Mouse (Mus musculus): ENCODE results near the gene Rplp2.

The Rplp2 gene

DNA sequence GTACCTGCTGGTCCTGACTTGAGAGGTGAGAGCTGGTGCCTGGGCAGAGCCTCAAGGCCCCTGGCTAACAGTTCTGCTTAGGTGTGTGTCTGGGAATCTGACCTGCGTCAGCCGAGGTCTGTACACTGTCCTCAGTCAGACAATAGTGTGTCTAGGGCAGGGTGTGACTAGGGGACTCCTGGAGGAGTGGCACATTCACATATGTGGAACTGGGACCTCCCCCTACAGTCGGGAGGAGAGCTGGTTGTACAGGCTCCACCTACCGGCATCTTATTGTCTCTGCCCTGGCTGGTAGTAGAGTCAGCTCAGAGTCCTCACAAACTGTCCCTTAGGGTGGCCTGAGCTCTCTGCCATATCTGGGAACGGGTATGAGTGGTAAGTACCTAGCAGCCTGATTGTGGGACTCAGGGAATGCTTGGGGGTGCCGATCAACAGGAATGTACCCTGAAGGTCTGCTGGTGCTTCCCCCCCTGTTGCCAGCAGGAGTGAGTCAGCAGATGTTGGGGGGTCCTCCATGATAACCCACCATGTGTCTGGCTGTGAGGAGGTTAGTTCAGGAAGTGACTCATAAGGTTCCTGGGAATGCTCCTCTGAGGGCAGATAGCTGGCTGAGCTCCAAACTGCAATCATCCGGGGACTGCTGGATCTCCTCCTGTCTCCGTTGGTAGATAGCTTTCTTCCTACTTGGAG, 21.5 kb downstream of the Rplp2 start:
- DNase-seq, result peak; percentile 82

DNA sequence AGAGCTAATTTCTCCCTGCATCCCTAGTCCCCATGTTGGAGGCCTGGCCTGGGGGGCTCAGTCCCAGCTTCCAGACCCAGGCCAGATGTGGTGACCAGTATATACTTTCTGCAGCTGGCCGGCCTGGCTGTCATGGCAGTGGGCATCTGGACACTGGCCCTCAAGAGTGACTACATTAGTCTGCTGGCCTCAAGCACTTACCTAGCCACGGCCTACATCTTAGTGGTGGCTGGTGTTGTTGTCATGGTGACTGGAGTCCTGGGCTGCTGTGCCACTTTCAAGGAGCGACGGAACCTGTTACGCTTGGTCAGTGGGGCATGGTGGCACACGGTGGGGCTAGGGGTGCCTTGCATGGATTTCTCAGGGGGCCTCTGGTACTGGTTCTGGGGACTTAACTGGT, 22.2 kb downstream of the Rplp2 start:
- peak in 1 of 2 experiments; percentile 52 for DNase-seq

DNA sequence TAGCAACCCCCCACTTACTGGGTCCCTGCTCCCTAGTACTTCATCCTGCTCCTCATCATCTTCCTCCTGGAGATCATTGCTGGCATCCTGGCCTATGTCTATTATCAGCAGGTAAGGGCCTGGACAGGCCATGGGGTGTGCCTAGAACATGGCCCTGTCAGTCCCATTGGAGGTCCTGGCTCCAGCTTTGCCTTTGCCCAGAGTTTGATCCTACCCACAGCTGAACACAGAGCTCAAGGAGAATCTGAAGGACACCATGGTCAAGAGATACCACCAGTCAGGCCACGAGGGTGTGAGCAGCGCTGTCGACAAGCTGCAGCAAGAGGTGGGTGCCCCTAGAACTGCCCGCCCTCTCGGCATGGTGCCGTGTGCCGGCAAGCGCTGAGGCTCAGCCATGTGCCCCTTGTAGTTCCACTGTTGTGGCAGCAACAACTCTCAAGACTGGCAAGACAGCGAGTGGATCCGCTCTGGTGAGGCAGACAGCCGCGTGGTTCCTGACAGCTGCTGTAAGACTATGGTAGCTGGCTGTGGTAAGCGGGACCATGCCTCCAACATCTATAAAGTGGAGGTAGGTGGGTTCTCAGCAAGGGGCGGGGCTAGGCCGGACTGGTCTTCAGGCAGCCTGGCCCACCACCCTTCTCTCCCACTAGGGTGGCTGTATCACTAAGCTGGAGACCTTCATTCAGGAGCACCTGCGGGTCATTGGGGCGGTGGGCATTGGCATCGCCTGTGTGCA, 22.9 kb downstream of the Rplp2 start:
- DNase-seq, result no peak

DNA sequence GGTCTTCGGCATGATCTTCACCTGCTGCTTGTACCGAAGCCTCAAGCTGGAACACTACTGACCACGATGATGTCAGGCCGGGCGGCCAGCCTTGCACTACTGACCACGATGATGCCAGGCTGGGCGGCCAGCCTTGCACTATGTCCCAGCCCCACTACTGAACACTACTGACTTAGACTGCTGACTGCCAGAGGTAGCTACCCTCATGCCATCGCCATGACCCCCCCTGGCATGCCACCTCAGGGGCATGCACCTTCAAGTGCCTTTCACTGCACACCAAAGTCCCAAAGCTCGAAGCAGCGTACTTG, 23.4 kb downstream of the Rplp2 start:
- DNase-seq, result no peak

DNA sequence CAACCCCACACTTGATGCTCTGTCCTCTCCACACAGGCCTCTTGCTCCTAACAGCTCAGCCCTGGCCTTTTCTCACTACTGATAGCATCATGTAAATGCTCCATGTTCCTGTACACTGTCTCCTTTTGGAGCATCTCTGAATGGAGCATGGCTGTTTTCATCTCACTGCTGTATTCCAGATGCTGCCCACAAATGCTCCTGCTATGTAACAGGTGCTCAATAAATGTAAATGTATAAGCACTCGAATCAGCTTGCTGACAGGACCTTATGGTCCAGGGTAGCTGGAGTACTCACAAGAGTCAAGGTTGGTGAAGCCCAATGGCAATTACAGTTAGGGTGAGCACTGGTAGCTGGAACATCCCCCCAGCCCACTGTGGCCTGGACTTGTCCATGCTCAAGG, 24.1 kb downstream of the Rplp2 start:
- DNase-seq, result no peak

DNA sequence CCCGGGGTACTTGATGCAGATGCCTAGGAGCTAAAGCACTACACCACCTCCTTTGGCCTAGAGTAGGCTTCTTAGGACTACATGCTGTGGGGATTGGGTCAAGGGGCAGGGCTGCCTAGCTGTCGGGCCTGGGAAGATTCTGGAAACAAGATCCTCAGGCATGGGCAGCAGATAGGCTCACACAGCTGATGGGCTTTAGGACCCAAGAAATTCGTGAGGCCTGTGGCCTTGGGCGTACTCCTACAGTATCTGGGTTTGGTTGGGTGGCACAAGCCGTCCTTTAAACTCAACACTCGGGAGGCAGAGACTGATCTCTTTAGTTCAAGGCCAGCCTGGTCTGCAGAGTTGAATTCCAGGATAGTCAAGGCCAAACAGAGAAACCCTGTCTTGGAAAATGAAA, 25.1 kb downstream of the Rplp2 start:
- DNase-seq, result no peak

DNA sequence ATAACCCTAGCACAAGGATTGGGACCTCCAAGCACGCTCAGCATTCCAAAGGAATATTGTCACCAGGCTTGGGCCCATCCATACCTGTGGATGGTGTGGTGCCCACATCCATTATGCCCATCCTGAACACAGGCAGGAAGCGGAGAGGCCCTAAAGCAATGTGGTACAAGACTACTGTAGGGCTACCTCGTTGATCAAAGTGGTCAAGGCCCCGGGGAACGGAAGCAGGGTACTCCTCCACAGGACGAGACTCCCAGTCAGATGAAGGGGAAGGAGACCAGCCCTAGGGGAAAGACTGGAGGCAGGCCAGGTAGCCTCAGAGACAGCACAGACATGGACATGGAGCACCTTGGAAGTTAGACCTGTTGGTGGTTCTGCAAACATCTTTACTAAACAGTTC, 25.6 kb downstream of the Rplp2 start:
- DNase-seq, result no peak

DNA sequence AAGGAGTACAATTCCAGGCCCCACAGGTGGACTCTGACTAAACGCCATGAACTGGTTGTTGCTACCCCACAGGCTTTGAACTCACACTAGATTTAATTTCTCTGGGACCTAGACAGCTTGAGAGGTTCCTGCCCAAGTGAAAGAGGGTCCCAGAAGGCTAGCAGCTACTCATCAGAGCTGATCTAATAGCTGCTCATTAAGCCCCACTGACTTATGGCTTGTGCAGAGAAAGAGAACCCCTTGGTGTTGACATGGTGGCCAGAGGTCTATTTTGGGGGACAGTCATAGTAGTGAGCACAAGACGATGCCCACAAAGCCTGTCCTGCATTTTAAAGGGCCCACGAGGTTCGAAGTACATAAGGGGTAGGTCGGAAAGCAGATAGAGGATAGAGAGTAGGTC, 27.0 kb downstream of the Rplp2 start:
- DNase-seq, result no peak

DNA sequence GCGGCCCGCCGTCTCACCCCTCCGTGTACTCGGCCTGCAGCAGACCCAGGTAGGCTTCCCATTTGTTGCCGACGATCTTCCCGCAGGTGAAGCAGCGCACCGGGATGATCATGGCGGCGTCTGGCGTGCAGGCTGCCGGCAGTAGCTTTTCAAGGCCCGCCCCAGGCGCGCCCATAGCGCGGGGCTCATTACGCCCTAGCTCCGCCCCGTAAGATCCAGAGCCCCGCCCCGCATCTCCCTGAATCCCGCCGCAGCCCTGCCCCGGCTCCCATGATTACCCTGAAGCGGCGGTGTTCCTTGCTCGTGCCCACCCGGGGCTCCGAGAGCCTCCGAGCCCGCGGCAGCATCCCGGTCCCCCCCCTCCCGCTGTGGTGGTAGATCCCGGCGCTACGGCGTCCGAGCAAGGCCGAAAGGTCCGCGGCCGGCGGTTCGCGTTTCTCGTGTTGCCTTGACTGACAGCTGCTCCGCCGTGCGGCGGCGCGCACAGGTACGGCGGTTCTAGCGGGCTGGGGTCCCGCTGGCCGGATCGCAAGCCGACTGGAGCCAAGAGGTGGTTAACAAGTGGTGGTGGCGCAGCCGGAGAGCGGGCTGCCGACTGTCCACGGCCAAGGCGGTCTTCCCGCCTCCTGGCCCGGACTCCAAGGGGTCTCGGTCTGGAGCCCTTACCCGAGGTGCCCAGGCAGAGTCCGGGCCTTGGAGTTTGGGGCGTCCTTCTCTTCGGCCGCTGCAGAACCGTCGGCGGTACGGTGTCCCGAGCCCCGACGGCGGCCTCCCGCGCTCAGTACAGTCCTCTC, 28.0 kb downstream of the Rplp2 start, which contains the start of the genes Polr2l and Tspan4:
Gene Polr2l, minus strand, starts transcription at position 122 of the 794 bp plus-strand sequence.
Gene Tspan4, plus strand, starts transcription at position 230 of the 794 bp plus-strand sequence.
- peak; percentile 88 to 93 for DNase-seq

DNA sequence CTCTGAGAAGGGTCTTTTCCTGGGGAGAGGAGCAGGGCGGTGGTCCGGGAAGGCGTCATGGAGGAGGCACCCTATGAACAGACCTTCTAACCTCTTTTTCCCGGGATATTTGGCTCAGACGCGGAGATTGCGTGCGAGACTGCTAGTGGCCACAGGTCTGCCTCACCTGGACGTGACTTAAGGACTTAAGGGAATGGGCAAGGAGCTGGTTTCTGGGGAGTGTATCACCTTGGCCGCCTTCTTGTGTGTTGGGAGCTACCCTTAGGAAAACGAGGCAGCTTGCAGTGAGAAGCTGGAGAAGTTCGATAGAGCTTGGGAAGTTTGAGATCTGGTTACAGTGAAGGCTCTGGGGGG, 28.6 kb downstream of the Rplp2 start:
- DNase-seq, result peak in 1 of 2 experiments; percentile 41

DNA sequence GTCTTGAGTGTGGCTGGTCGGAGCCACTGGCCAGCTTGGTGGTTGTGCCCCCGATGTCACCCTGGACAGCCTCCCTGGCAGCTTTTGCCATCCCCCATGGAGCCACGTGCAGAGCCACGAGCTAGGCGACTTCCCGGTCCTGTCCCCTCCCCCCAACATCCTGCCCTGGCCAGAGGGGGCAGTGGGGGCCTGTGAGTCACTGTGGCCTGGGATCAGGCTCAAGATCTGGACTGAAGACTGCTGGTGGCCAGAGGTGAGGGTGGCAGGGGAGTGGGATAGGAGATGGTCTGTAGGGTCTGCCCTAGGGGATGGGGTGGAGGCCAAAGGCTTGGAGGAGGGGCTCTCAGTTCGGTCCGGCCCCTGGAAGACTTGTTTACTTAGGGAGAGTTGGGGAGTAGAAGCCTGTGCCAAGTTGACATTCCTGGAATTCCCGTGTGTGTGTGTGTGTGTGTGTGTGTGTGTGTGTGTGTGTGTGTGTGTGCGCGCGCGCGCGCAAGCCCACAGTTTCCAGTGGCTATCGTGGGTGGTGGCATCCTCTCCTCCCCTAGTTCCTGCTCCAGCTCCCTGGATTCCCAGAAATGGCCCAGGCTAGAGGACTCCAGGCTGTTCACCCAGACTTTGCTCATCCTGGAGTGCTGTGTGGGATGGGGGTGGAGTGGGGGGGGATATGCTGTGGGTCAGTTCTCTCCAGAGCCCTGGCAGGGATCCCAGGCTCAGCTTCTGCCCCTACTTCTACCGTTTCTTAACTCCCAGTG, 29.2 kb downstream of the Rplp2 start:
- DNase-seq, result peak; percentile 96

DNA sequence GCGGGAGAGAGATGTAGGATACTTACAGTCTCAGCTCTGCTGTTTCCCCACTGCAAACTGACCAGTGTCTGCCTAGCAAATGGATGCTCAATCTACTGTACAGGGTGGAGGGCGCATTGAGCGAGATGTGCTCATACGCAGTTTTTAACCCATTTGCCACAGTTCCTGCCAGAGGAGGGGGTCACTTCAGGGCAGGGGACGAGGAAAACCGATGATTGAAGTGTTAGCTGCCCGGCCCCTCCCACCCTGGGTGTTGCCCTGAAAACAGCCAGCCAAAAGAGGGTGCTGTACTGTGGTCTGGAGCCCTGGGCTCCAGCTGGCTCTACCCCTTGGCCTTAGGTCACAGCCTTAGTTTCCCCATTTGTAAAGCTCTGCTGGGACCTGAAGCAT, 29.8 kb downstream of the Rplp2 start:
- DNase-seq, result peak in 1 of 2 experiments; percentile 67

DNA sequence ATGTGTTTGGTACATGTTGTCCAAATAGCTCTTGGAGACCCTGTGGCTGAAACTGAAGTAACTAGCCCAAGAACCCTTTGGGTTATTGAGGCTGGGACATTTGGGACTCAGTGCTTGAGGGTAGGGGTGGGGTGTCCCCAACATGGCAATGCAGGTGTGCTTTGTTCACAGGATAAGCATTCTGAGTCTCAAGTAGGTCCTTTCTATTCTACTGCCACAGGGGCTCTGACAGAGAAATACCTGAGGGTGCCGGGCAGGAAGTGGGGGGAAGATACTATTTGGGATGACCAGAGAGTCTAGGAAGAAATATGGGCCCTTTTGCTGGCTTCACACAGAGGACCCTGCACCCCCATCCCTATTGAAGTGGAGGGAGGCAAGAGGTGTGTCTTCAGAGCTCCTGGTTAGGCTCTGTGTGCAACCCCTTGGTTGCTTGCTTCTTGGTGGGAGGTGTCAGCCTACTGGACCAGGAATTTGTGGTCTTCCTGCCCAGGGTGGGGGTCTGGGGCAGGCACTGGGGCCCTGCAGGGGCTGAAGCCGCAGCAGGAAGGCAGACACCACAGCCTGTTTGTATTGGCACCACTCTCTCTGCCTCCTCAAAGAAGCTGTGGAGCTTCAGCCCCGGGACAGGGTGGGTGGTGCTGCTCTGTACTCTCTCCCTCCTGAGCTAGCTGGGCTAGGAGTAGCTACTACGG, 30.6 kb downstream of the Rplp2 start:
- DNase-seq, result no peak

DNA sequence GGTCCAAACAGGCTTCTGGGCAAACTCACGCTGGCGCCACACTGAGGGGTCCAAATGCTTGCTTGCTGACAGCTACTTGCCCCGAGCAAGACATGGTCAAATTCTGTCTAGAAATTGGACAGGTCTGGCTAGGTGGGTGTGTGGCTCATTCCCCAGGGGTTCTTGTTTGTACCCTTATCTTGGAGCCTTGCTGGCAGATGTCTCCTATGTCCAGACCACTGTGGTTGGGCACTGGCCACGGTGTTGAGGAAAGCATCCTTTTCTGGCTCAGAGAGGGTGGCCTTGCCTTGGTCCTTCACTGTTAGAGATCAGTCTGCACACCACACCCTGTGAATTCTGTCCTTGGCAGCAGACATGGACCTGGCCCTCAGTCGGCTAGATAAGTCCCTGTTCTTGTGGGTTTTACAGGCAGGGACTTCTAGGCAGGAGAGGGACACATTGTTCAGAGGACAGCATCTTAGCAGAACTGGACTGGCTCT, 31.1 kb downstream of the Rplp2 start:
- no peak for DNase-seq

DNA sequence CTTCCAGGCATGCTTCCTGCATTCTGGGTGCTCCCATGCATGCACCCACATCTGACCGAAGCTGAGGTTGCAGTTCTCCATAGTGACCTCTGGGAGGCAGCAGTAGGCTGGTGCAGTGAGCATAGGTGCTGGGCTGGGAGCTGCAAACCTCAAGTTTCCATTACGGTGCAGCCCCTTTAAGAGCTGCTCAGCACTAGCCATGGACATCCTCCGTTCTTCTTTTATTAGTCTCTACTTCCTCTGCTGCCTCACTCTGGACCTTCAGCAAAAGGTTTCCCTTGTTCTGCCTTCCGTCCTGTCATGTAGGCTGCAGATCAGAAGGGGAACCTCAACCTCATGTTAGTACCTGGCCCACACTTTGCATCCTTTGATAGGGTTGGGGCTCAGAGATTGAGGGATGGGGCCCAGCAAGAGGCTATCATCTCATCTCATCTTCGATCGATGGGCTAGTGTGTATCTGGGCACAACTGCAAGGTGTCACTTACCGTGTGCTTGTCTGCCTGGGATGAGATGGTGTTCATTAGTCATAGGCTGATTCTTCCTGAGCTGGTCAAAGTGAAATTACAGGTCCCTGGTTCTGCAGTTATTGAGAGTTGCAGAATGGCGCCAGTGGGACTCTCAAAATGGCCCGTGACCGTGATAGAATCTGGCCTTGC, 33.8 kb downstream of the Rplp2 start:
- peak; percentile 78 to 81 for DNase-seq

DNA sequence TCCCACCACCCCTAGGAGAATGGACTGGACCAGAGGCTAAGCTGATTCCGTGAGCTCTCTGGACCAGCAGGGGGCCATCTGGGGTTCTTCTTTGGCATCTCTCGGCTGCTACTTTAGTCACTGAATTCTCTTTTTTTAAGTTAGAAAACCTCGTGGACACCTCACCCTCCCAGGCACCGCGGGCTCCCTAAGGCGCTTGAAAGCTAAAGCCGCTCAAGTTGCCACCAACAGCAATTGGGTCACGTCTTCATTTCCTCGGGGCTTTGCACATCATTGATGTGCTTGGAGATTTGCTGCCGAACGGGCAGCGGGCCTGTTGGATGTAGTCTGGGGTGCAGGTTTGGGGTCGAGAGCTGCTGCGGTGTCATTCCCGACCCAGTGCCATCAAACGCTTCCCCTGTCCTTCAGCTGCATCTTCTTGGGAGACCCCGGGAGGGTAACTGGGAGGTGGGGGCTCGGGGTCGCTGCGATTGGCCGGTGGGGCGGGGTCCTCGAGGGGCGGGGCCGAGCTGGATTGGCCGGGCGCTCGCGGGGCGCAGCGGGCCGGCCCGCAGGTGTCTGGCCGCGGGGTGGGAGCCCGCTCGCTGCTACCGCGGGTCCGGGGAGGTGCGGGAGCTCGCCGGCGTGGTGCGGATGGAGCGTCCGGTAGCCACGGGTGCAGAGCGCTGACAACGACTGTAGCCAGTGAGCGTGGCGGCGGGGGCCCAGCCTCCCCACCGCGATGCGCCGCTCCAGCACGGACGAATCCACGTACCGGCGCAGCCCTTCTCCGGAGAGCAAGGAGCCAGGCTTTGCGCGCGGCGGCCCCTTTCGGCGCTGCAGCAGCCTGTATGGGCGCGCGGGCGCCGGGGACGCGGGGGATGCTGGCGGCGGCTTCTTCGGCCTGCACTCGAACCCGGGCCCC, 34.6 kb downstream of the Rplp2 start:
- peak; percentile 44 to 73 for DNase-seq

DNA sequence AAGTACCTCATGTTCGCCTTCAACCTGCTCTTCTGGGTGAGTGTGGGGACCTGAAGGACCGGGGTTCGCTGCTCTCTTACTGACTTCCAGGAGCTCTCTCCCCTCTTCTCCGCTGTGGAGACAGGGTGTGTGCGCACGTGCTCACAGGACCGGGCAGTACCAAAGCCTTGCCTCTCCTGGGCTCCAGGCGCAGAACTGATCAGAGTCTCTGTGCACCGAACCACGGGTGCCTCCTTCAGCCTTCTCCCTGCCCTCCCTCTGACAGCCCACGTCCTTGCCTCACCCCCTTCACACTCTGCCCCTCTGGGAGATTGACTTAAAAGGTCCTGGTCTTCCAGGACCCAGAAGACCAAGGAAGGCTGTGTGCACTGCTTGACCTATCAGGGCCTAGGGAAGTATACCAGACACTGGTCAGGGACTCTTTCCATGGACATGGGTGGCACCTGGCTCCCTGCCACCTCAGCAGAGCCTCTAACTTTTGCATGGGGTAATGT, 35.4 kb downstream of the Rplp2 start:
- no peak for DNase-seq

DNA sequence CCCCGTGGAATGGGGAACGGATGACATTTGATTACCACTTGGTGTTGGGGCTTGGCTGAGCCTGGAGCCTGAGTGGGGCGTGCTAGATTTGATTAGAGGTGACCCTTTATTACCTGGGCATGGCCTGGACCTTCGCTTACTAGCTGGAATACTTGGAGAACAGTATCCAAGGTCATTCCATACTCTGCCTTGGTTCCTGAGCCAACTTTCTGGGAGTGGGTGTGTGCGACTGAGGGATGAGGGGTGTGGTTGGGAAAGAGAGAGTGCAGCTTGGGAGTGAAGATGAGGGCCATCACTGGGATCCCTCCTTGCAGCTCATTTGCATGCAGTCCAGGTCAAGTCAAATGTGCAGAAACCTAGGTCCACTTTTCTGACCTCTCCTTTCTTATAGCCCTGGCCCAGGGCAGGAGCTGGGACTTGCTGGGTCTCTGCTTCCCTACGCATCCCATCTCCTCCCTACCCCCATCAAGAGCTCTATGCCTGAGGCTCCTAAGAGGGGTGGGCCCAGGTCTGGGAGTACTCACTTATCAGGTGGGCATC, 36.0 kb downstream of the Rplp2 start:
- no peak for DNase-seq

DNA sequence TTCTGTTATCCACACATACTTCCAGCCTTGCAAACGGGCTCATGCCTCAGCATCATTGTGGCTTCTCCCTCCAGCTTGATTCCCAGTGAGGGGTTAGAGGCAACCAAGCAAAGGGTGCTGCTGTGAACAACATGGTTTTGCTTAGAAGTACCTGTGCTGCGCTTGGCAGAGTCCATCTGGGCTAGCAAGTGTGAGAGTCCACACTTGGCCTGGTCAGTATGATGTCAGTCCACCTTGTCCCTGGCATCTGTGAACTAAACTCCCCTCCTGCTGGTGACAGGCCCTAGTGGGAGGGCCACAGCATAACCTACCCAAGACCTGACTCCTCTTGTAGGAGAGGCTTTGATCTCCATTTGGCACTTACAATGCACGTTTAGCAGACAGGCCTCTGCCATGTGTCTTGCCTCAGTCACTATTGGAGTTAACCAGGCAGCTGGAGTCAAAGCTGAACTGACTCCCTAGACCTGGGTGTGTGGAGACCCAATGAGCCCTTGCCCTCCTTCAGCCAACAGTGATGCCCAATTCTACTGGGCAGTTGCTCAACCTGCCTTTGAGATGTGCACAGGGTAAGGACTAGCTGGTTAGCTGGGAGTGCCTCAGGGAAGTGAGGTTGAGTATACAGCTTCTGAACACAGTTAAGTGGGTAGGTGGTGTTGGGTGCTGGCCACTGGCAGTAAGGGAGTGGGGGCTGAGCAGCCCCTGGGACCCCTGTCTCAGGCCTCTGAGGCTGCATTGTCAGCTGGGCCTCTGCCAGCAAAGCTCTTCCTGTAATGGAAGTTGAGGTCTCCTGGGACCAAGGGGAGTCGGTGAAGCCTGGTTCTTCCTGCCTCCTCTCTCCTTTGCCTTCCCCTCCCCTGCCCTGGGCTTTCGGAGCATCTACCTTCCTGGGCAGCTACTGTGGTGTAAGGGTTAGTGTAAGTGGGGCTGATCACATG, 37.3 kb downstream of the Rplp2 start:
- DNase-seq, result no peak
